Comparison of ENCODE assay signal across 8 mouse cellular contexts in the genomic region with DNA sequence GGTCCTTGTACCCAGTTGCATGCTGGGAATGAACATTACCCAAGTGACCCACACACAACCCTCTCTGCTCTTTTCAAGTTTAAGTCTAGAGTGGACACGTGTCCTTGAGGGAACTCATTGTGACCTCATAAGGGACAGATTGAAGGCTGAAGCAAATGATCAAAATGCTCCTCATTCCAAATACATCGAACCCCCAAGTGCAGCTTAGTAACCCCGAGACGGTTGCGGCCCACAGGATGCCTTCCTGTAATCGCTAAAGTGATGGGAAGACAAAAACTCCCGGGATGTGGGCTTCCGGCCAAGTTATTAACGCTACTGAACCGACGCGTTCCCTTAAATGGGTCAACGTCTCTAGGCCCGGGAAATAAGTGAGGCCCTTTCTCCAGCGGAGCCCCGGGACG. TPM values are rescaled to one million over a fixed set of nuclear protein-coding genes. Genes with fewer than 3 reads are reported as not detected.
DNase-seq lines count a peak whose midpoint lies in the region; ATAC-seq and TF ChIP-seq lines count a peak whose summit lies in the region.

No protein-coding gene starts in this region.

- no peak for TF ChIP-seq CTCF in CH12.LX (conservative IDR thresholded peaks at IDR 0.05 in 1 of 2, IDR thresholded peaks at IDR 0.05 in 1 of 2; ENCODE audit: low read depth in 2 of 2, low read length in 2 of 2)

- H3K27ac ChIP-seq in heart, embryonic 12.5 days (ENCODE audit: poor library complexity, severe bottlenecking) = peak overlapping the region; percentile 75
- no peak overlapping the region for H3K27ac ChIP-seq in CH12.LX (ENCODE audit: insufficient read depth, low read depth)
- peak overlapping the region; percentile 79 for H3K27ac ChIP-seq in forebrain, embryonic 11.5 days (ENCODE audit: low read depth, low read length)
- H3K27ac ChIP-seq in liver, embryonic 15.5 days (replicated peaks) = peak overlapping the region; percentile 88

- H3K4me2 ChIP-seq in heart, embryonic 12.5 days = peak overlapping the region; percentile 70
- peak overlapping the region; percentile 87 for H3K4me2 ChIP-seq in CH12.LX (ENCODE audit: insufficient read depth, low read depth, poor library complexity, severe bottlenecking)
- peak overlapping the region; percentile 91 for H3K4me2 ChIP-seq in forebrain, embryonic 11.5 days (ENCODE audit: low read depth, low read length, severe bottlenecking)
- H3K4me2 ChIP-seq in liver, embryonic 15.5 days = peak overlapping the region; percentile 76

- no peak for TF ChIP-seq POLR2A in CH12.LX (IDR thresholded peaks at IDR 0.05; ENCODE audit: low read depth, low read length)

- in situ Hi-C loops in CH12.LX (cut with MboI; ENCODE audit: low pct_ligation_motif_present, low pct_unique_long_range_greater_than_20kb, low sequenced_read_pairs) = loop anchor here (5.0 kb wide), 1 partner anchor 219 kb away; no protein-coding TSS in a partner anchor

- TF ChIP-seq RAD21 in CH12.LX (IDR thresholded peaks at IDR 0.05; ENCODE audit: low read depth, low read length) = no peak

- peaks cover 23% of the 10 kb centered on the region for H3K36me3 ChIP-seq in heart, embryonic 12.5 days
- peaks cover 25 to 32% of the 10 kb centered on the region in 2 experiments for H3K36me3 ChIP-seq in CH12.LX (replicated peaks in 1 of 2; ENCODE audit: control insufficient read depth in 1 of 2, insufficient read depth in 1 of 2, low read length in 1 of 2)
- peaks cover 7% of the 10 kb centered on the region for H3K36me3 ChIP-seq in forebrain, embryonic 11.5 days (ENCODE audit: control insufficient read depth, insufficient read depth, low read length)
- H3K36me3 ChIP-seq in liver, embryonic 15.5 days (replicated peaks) = peaks cover 33% of the 10 kb centered on the region

- H3K79me2 ChIP-seq in CH12.LX (replicated peaks; ENCODE audit: control insufficient read depth, extremely low read depth, insufficient read depth, poor library complexity, severe bottlenecking) = peaks cover 29% of the 10 kb centered on the region

- DNase-seq in heart, adult 9 months (ENCODE audit: low spot score in 2 of 2) = no peak
- DNase-seq in CH12.LX (ENCODE audit: extremely low read depth) = peak; percentile 39
- no peak for DNase-seq in forebrain, embryonic 11.5 days (ENCODE audit: low spot score)
- DNase-seq in urinary bladder, postnatal 25 days (ENCODE audit: low spot score) = no peak
- no peak for DNase-seq in adrenal gland, adult 8-10 months
- no peak for DNase-seq in kidney, adult 9 months

- H3K4me3 ChIP-seq in heart, embryonic 12.5 days = peak overlapping the region; percentile 87
- H3K4me3 ChIP-seq in CH12.LX (replicated peaks in 1 of 3; ENCODE audit: low read depth in 2 of 3, low read length in 2 of 3, poor library complexity in 1 of 3) = peak overlapping the region; percentile 83 to 97 (median 92)
- peak overlapping the region; percentile 90 for H3K4me3 ChIP-seq in forebrain, embryonic 11.5 days (ENCODE audit: low read depth, low read length)
- peak overlapping the region; percentile 98 for H3K4me3 ChIP-seq in liver, embryonic 15.5 days (replicated peaks)

- peak overlapping the region; percentile 92 for H3K9ac ChIP-seq in heart, embryonic 12.5 days
- peak overlapping the region; percentile 95 for H3K9ac ChIP-seq in CH12.LX (ENCODE audit: insufficient read depth, low read depth)
- H3K9ac ChIP-seq in forebrain, embryonic 11.5 days (ENCODE audit: low read length) = peak overlapping the region; percentile 95
- H3K9ac ChIP-seq in liver, embryonic 15.5 days = peak overlapping the region; percentile 96

- under 1% methylated on average over 17 of the region's 17 CpGs for WGBS in heart, embryonic 12.5 days
- 1% methylated on average over 17 of the region's 17 CpGs for WGBS in forebrain, embryonic 11.5 days
- 1% methylated on average over 17 of the region's 17 CpGs for WGBS in liver, embryonic 15.5 days (ENCODE audit: insufficient replicate concordance)

- dilution Hi-C loops in CH12.LX (cut with MboI; ENCODE audit: extremely low pct_ligation_motif_present, extremely low pct_unique_long_range_greater_than_20kb, low sequenced_read_pairs) = no loop called here

- ATAC-seq in heart, embryonic 12.5 days (ENCODE audit: insufficient number of reproducible peaks, low FRiP score) = no peak
- ATAC-seq in forebrain, embryonic 11.5 days (replicated peaks; ENCODE audit: low FRiP score) = no peak
- no peak for ATAC-seq in liver, embryonic 15.5 days (ENCODE audit: insufficient read depth)

- peaks cover 25% of the 10 kb centered on the region for H3K4me1 ChIP-seq in heart, embryonic 12.5 days (replicated peaks)
- H3K4me1 ChIP-seq in CH12.LX (ENCODE audit: control insufficient read depth in 1 of 2, insufficient read depth in 2 of 2) = peaks cover 9 to 41% of the 10 kb centered on the region in 2 experiments
- H3K4me1 ChIP-seq in forebrain, embryonic 11.5 days (replicated peaks; ENCODE audit: control insufficient read depth, insufficient read depth, low read length) = peaks cover 12% of the 10 kb centered on the region
- H3K4me1 ChIP-seq in liver, embryonic 15.5 days (replicated peaks) = peaks cover 52% of the 10 kb centered on the region

- no peaks in the 10 kb centered on the region for H3K9me3 ChIP-seq in heart, embryonic 12.5 days (replicated peaks)
- H3K9me3 ChIP-seq in CH12.LX (replicated peaks; ENCODE audit: low read length) = no peaks in the 10 kb centered on the region
- H3K9me3 ChIP-seq in forebrain, embryonic 11.5 days (ENCODE audit: control insufficient read depth, low read length) = no peaks in the 10 kb centered on the region
- H3K9me3 ChIP-seq in liver, embryonic 15.5 days (replicated peaks) = no peaks in the 10 kb centered on the region

- no peaks in the 10 kb centered on the region for H3K27me3 ChIP-seq in heart, embryonic 12.5 days (replicated peaks)
- peaks cover 4% of the 10 kb centered on the region for H3K27me3 ChIP-seq in CH12.LX (replicated peaks)
- no peaks in the 10 kb centered on the region for H3K27me3 ChIP-seq in forebrain, embryonic 11.5 days (ENCODE audit: control insufficient read depth, insufficient read depth, low read length)
- H3K27me3 ChIP-seq in liver, embryonic 15.5 days = no peaks in the 10 kb centered on the region

- no peak for TF ChIP-seq EP300 in CH12.LX (IDR thresholded peaks at IDR 0.05; ENCODE audit: low read length)

TF ChIP-seq in CH12.LX, 34 proteins besides CTCF, POLR2A, EP300 and RAD21:
- no peak for TF ChIP-seq ZMIZ1 (IDR thresholded peaks at IDR 0.05; ENCODE audit: low read depth, low read length)
- TF ChIP-seq USF1 (IDR thresholded peaks at IDR 0.05; ENCODE audit: low read depth, low read length) = no peak
- no peak for TF ChIP-seq E2F4 (IDR thresholded peaks at IDR 0.05; ENCODE audit: insufficient replicate concordance, low read depth, low read length)
- TF ChIP-seq IRF4 (IDR thresholded peaks at IDR 0.05; ENCODE audit: low read depth, low read length) = no peak
- TF ChIP-seq PAX5 (IDR thresholded peaks at IDR 0.05; ENCODE audit: low read length) = no peak
- no peak for TF ChIP-seq POLR2AphosphoS2 (IDR thresholded peaks at IDR 0.05; ENCODE audit: low read depth, low read length)
- no peak for TF ChIP-seq MAFK (IDR thresholded peaks at IDR 0.05; ENCODE audit: insufficient replicate concordance, low read length)
- TF ChIP-seq UBTF (IDR thresholded peaks at IDR 0.05; ENCODE audit: low read depth, low read length) = no peak
- no peak for TF ChIP-seq NELFE (IDR thresholded peaks at IDR 0.05; ENCODE audit: low read depth, low read length)
- TF ChIP-seq ZKSCAN1 (IDR thresholded peaks at IDR 0.05; ENCODE audit: borderline replicate concordance, low read depth, low read length) = no peak

RNA-seq across cellular contexts. Expression of a gene that starts 0.4 kb away (rescaled TPM):
- polyA plus RNA-seq in heart, embryonic 12.5 days (2016; fragmentation: Nextera tagmentation; extraction: Ambion mirVana) = 237 and 247 TPM in 2 replicates
- total RNA-seq in CH12.LX (2012; rRNA removed) = 181 and 385 TPM in 2 replicates
- total RNA-seq in CH12.LX (2014; rRNA removed) = 292 and 325 TPM in 2 replicates
- 330 and 358 TPM in 2 replicates for polyA plus RNA-seq in CH12.LX (2012; ENCODE audit: insufficient read length, low read depth)
- polyA plus RNA-seq in forebrain, embryonic 11.5 days (2014; fragmentation: Nextera tagmentation; extraction: Ambion mirVana) = 242 and 264 TPM in 2 replicates
- 135 and 152 TPM in 2 replicates for polyA plus RNA-seq in liver, embryonic 15.5 days (2015; fragmentation: Nextera tagmentation; extraction: Ambion mirVana)
- total RNA-seq in adrenal gland, adult 8-10 months (2022) = 100 to 1,000 TPM; 306 to 450 (median 316) TPM

RNA-seq across cellular contexts. Expression of a gene that starts 4.1 kb away (rescaled TPM):
- 9.2 and 9.3 TPM in 2 replicates for polyA plus RNA-seq in heart, embryonic 12.5 days (2016; fragmentation: Nextera tagmentation; extraction: Ambion mirVana)
- total RNA-seq in CH12.LX (2012; rRNA removed) (17.4 and 26.4 TPM in 2 replicates), CH12.LX (2014; rRNA removed) (10.9 and 11.4 TPM in 2 replicates)
- polyA plus RNA-seq in CH12.LX (2012; ENCODE audit: insufficient read length, low read depth) = 15.6 and 19.5 TPM in 2 replicates
- 35.6 and 43.6 TPM in 2 replicates for polyA plus RNA-seq in forebrain, embryonic 11.5 days (2014; fragmentation: Nextera tagmentation; extraction: Ambion mirVana)
- 2.6 and 3.1 TPM in 2 replicates for polyA plus RNA-seq in liver, embryonic 15.5 days (2015; fragmentation: Nextera tagmentation; extraction: Ambion mirVana)
- 10 to 100 TPM; 20.7 to 28.9 (median 26.6) TPM for total RNA-seq in adrenal gland, adult 8-10 months (2022)
